Mouse (Mus musculus) cerebellum, adult 8-10 months (tissue): Measurements from ENCODE around the gene Rxfp3.

ENCODE experiments used
- DNase-seq: peaks from one replicate; pipeline ENCODE4 v3.0.0; 2022

The Rxfp3 gene

GRCm38 (mm10) chr15:11037711-11038110 is at the start of gene Rxfp3:
TSS of gene Rxfp3 (minus strand) at chr15:11037991.
- no peak for DNase-seq

GRCm38 (mm10) chr15:11084993-11085365 is 47.2 kb upstream of the Rxfp3 start:
- no peak for DNase-seq

- DNase-seq, result no peak
Measured at GRCm38 (mm10) chr15:11084241-11084992, 46.6 kb upstream of the Rxfp3 start.

- DNase-seq, result no peak
Measured at GRCm38 (mm10) chr15:11083678-11084077, 45.9 kb upstream of the Rxfp3 start.

GRCm38 (mm10) chr15:11082961-11083569 is 45.3 kb upstream of the Rxfp3 start:
- DNase-seq, result no peak

- no peak for DNase-seq
Measured at GRCm38 (mm10) chr15:11075726-11076361, 38.1 kb upstream of the Rxfp3 start.

GRCm38 (mm10) chr15:11067891-11068290 is 30.1 kb upstream of the Rxfp3 start:
- no peak for DNase-seq

- DNase-seq, result no peak
Measured at GRCm38 (mm10) chr15:11066299-11066698, 28.5 kb upstream of the Rxfp3 start.

- no peak for DNase-seq
Measured at GRCm38 (mm10) chr15:11065528-11066171, 27.9 kb upstream of the Rxfp3 start.

GRCm38 (mm10) chr15:11064558-11065411 is 27.0 kb upstream of the Rxfp3 start, which contains the start of gene Adamts12:
TSS of gene Adamts12 (plus strand) at chr15:11064790.
- no peak for DNase-seq

GRCm38 (mm10) chr15:11064160-11064557 is 26.4 kb upstream of the Rxfp3 start:
- no peak for DNase-seq

- no peak for DNase-seq
Measured at GRCm38 (mm10) chr15:11062903-11063302, 25.1 kb upstream of the Rxfp3 start.

- DNase-seq, result no peak
Measured at GRCm38 (mm10) chr15:11054440-11055080, 16.8 kb upstream of the Rxfp3 start.

GRCm38 (mm10) chr15:11053678-11054439 is 16.1 kb upstream of the Rxfp3 start:
- DNase-seq, result no peak

- DNase-seq, result no peak
Measured at GRCm38 (mm10) chr15:11042828-11043227, 5.0 kb upstream of the Rxfp3 start.

- DNase-seq, result no peak
Measured at GRCm38 (mm10) chr15:11041229-11041628, 3.4 kb upstream of the Rxfp3 start.

- DNase-seq, result no peak
Measured at GRCm38 (mm10) chr15:11040067-11040466, 2.3 kb upstream of the Rxfp3 start.

- DNase-seq, result peak; percentile 42
Measured at GRCm38 (mm10) chr15:11038476-11038875, 685 bp upstream of the Rxfp3 start.

GRCm38 (mm10) chr15:11037376-11037695 is 455 bp downstream of the Rxfp3 start:
- no peak for DNase-seq

- DNase-seq, result no peak
Measured at GRCm38 (mm10) chr15:11036535-11037375, 1.0 kb downstream of the Rxfp3 start.
